Mouse (Mus musculus): ENCODE data around the gene Srsf10.

The Srsf10 gene

DNA sequence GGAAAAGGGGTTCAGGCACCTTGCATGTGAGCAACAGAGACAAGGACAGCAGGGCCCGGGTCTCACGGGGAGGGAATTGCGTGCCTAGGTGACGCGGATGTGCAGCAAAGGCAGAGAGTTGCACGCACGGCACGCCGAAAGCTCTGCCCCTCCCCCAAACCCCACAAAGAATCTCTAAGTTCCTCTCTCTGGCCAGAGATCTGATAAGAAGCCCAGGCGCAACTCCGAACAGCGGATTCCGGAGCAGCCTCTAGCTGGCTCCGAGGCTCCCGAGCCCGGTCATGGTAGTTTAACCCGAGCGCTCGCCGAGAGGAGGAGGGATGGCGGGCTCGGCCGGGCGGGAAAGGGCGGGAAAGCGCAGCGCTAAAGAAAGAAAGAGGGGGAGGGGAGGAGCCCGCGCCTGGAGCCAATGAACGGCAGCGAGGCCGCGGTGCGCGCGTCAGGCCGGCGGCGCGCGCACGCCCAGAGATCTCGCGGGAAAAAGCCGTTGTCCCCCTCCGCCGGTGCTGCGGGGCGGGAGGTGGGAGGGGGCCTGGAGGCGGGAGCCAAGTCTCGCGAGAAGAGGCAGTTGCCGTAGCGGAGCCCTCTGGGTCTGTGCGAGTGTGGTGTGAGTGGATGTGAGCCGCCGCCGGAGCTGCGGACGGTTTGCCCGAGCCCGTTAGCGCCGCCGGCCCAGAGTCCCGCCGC is at the start of gene Srsf10:
Srsf10 (plus strand) TSS at position 212 of the 687 bp plus-strand sequence.
- peak; percentile 98 for DNase-seq (ENCODE audit: low read depth)

DNA sequence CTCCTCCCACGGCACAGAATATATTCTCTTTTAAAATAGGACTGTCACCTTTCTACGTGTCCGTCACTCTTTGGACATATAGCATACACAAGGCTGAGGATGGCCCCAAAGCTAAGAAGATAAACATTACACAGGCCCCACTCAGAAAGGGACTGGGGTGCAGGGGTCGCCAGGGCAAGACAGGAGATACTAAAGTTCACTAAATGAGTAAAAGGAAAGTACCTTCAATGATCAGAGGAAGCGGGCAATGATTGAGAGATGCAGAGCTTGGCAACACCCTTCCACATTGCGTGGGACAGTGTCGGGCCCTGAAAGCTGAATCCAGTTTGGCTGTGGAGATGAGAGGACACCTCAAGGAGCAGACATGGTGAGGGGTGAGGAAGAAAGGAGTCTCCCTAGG is 40.7 kb upstream of the Srsf10 start:
- no peak for DNase-seq (ENCODE audit: low read depth)

DNA sequence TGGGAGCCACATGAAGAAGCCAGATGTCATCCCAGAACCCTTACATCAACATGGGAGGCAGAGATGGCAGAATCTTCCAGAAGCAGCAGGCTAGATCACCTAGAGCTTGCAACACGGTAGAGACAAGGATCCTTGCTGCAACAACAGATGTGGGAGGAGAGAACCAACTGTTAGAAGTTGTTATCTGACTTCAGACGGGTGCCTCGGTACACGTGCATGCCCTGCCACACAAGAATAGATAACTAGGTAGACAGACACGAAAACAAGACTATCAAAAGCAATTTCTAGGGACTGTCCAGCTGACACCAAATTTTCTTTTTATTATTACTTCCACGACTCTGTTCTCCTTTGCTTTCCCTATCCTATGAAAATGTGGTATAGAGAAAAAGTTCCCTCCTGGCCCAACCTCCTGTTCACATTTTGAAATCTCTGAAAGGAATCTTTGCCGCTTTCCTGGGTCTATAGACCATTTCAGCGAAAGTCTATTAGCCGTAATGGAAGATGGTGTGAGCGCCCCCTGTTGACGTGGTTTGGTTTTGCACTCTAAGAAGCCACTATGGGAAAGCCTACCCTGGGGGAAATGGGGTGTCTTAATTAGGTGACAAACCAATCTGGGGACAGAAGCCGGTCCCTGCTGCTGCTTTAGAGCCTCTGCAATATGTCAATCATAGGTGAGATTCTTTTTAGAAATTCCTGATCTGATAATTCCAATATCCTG is 38.5 kb upstream of the Srsf10 start:
- DNase-seq (ENCODE audit: low read depth): peak; percentile 80

DNA sequence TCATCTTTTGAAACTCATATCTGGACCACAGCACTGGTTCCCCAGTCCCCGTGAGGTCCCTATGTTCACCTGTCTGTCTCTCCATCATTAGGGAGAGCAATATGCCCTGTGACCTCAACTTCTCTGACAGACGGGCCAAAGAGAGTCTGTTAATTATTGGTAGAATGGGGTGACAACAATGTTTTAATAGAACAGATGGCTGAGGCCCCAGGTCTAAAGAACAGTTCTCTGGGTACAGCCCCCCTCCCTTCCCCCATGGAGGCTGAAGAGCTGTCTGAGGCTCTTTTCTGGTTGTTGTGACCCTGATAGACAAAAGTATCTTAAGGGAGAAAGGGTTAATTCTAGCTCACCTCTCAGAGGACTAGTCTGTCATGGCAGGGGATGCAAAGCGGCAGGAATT is 37.2 kb upstream of the Srsf10 start:
- no peak for DNase-seq (ENCODE audit: low read depth)

DNA sequence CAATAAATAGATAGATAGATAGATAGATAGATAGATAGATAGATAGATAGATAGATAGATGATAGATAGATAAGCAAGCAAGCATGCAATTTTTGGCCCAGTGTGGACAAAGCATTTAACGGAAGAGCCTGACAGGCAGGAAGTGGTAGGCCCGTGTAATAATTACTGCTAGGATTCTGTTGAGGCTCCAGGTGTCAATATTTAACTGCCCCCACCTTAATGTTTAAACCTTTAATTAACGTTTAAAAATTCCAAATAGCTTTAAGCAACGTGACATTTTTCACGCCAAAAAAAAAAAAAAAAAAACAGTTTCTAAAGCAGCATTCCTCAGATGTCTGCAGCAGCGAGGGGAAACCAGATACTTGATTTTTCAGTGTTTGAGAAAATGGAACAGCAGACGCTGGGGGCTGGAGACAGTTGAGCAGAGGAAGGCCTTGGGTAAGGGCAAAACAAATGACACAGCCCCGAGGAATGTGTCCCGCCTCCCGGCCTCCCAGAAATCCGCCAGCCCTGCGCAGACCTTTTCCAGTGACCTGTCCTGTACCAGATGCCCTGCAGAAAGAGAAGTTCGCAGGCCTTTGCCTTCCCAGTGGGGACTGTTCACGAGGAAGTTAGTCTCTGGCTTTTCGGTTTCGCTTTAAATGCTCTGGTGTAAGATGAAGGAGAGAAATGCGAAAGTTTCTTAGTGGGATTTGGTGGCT is 35.6 kb upstream of the Srsf10 start:
- DNase-seq (ENCODE audit: low read depth): no peak

DNA sequence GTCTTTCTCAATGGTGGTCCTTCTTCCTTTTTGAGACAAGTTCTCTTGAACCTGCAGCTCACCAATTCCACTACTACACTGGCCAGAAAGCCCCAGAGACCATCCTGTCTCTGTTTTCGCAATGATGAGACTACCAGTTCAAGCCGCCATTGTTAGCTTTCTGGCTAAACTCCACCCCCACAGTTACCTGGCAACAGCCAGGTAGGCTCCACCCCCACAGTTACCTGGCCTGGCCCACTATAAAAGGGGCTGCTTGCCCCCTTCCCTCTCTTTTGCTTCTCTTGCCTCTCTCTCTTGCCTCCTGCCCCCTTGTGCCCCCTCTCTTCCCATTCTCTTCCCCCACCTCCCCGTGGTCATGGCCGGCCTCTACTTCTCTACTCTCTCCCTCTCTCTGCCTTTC is 33.8 kb upstream of the Srsf10 start:
- no peak for DNase-seq (ENCODE audit: low read depth)

DNA sequence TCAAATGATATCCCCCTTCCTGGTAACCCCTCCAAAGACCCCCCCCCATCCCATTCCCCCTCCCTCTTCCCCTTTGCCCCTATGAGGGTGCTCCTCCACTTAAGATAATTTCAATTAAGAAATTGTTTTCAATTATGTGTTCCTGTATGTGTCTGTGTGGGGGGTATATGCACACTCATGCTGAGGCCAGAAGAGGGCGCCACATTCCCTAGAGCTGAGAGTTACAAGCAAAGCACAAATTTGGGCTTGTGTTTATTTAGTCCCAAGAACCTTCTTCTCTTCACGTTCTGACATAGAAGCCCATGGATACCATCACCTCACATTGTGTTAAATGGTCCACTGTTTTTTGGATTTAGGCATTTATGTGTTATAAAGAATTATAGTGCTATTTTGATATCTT is 32.2 kb upstream of the Srsf10 start:
- DNase-seq (ENCODE audit: low read depth): peak; percentile 62

DNA sequence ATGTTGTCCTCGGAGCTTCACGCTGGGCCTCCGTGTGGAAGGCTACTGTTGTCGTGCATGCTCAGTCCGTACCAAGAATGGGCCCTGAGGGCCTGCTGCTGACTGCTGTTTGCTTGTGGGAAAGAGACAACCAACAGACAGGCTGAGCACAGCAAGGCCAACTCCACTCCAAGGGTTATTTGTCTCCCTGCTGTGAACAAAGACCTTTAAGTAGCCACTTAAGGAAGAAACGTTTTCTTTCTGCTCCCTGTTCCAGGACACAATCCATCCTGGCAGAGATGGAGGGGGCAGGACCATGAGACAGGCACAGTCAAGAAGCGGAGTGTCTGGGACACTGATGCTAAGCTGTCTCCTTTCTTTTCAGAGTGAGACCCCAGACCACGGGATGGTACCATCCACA is 31.3 kb upstream of the Srsf10 start:
- DNase-seq (ENCODE audit: low read depth): no peak

DNA sequence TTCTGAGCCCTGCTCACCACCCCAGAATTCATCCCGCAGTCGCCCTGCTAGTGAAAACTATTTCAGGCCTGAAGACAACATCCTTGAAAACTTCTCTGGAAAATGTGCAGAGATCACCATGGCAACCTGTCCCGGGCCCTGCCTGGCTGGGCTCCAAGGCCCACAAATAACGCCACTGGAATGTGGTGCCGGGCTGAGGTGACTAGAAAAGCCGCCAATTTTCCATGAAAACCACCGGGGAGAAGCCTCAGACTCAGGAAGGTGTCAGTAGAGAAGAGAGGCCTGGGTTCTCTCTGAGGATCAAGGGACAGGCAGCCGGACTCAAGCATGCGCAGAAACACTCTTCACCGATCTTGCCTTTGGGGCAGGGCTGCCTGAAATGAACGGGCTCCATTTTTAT is 27.1 kb upstream of the Srsf10 start:
- no peak for DNase-seq (ENCODE audit: low read depth)

DNA sequence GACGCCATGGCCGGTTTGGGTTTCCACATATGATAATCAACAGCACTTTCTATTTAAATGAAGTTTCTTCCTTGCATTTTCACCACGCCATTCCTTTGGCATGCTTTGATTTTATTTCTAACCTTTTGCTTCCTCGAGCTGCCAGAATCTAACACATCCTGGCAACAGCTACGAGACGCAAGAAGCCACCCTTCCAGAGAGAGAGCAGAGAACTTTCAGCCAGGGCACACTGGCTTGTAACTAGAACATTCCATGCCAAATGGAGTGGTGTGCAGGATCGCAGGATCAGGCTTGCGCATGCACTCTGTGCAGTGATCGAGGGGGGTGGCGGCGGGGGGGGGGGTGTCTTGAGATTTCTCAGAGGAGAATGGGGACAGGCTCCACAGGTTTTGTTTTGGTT is 23.5 kb upstream of the Srsf10 start:
- DNase-seq (ENCODE audit: low read depth): no peak

DNA sequence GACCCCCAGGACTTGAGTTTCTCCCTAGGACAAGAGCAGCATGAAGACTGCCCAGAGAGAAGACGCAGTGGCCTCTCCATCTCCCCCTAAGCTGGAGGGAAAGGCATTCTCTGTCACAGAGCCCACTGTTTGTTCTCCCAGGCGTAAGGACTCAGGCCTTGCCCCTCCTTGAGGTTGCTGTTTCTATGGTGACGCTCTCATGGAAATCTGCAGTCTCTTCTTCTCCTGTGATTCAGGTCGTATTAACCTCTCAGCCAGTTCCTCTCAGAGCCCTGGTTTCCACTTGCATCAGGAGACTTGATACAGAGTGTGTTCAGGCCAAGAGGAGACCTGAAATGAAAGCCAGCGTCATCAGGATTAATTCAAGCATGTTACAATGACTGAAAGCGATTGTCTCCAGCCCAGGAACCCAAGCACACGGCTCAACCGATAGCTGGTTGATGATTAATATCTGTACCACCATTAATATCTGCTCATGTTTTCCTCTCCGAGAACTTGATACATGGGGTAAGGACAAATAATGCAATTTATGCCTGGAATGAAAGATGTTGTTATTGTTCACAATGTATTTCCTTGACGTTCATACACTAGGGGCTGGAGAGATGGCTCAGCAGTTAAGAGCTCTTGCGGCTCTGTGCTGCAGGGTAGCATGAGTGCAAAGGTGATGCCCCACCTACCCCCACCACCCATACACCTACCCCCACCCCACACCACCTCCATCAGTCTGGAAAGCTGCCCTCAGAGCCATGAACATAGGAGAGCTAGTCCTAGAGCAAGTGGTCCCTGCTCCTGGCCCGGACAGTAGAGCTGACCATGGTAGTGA is 22.0 kb upstream of the Srsf10 start:
- no peak for DNase-seq (ENCODE audit: low read depth)

DNA sequence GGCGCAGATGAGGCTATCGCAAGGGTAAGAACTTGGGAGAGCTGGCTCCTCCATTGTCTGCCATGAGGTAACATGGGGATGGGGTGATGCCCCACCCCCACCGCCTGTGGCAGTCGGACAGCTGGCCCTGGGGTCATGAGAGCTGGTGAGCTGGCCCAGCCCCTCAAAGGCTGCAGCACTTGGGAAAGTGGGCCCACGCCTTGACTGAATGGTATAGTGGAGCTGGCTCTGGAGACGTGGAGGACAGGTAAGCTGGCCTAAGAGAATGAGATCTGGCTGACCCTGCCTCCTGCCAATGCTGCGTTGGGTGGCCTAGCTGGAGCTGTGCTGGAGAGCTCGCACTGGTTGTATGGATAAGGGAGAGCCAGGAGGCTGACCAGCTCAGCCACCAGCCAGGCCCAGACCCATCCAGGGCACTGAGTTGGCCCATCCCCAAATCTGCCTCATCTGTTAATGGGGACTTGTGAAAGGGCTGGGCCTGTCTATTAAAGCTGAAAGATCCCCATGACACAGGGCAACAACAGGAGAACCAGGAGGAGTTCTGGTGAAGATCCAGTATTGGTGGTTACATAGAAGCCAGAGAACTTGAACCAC is 21.3 kb upstream of the Srsf10 start:
- no peak for DNase-seq (ENCODE audit: low read depth)

DNA sequence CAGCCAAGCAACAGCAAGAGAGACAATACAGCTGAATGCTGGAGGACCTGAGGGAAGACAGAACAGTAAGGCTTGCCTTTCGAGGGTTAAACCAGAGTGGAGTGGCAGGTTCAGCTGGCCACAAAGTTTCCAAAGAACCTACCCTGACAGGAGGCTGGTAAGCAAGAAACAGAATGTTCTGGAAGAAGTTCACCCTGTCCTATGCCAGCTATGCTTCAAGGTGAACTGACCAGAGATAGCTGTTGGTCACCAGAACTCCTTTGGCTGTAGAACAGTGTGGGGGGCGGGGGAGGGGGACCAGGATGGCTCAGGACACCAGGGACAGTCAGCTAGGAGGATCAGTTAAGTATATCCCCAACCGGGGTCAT is 16.6 kb upstream of the Srsf10 start:
- DNase-seq (ENCODE audit: low read depth): no peak

DNA sequence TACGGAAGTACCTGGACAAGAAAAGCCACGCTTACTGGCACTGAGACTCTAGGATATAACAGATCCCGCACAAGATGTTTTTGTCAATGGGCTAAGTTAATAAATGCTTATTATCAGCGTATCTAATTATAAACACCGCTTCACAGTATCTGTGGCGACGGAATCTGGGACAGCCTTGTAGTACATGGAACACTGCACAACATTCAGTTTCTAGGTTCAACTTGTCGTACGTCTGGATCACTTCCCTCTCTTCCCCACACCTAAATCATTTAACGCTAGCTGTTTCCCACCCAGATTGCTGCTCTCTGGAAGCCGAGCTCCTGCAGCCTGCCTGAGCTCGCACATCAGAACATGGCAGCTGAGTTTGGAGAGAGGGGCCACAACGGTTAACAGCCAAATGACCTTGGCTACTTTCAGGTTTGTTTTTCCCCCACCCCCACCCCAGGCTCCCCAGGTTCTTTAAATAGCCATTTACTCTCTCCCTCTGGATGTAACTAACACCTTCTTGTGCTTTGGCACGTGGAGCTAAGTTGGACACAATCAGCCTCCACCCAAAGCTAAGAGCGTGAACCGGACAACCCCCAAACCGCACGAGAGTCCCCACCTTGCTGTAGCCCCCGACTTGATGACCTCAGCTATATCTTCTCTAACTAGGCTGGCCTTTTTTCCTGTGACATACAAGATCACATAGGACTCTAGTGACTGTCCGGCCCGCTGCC is 16.1 kb upstream of the Srsf10 start:
- no peak for DNase-seq (ENCODE audit: low read depth)

DNA sequence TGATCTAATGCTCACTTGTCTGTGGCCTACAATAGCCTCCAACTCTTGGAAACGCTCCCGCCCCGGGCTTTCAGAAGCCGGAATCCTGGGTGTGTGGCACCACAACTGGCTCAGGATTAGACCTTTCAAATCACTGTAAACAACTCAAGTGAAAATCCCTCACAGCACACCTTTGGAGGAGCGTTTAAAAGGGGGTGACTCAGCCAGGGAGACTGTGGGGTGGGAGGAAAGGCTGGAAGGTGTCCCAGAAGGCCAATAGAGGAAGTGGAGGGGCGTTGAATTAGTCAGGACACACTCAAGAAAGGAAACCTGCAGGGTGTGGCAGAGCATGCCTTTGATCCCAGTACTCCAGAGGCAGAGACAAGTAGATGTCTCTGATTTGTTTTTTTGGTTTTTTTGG is 11.1 kb upstream of the Srsf10 start:
- DNase-seq (ENCODE audit: low read depth): no peak

DNA sequence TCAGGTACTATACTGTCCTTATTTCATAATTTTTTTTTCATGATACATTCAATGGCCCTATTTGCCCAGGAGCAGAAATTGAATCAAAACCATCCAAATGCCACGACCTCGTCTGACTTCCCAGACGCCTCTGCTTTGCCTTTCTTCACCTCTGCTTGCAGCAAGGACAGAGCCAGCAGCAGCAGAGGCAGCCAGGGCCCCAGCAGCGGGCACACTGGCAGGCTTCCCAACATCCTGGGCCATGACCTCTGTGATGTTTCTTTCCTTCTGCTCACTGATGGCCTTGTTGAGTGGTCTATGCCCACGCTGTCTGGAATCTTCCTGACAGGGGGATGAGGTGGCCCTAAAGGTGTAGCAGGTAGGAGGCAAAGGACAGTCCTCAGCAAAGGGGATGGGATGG is 8.0 kb upstream of the Srsf10 start:
- DNase-seq (ENCODE audit: low read depth): no peak

DNA sequence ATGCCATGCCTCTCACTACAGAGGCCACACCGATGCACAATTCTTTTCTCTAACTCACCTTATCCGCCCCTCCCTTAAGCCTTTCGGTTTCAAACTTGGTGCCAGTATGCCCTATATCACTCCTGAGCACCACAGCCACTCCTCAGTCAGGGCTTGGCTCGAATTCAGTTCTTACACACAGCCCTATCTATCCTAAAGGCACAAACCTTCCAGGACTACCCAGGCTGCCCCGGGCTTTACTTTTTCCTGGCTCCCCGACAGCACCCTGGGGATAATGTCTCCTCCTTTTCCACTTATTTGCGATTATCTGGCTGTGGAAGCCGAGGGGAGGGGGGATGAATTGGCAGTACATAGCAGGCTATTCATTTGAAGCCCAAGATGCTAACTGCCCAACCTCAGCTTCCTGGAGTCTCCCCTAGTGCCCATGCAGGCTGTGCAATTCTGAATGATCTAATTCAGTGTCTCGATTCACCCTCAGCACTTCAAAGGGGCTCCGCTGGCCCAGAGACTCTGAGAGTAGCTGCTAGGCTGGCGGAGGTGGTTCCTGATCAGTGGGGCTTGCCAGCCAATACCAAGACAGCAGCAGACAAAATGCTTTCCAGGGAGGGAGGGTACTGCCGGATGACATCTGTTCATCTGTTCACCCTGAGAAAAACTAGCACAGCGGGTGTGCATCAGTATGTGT is 5.0 kb upstream of the Srsf10 start:
- peak; percentile 80 for DNase-seq (ENCODE audit: low read depth)

DNA sequence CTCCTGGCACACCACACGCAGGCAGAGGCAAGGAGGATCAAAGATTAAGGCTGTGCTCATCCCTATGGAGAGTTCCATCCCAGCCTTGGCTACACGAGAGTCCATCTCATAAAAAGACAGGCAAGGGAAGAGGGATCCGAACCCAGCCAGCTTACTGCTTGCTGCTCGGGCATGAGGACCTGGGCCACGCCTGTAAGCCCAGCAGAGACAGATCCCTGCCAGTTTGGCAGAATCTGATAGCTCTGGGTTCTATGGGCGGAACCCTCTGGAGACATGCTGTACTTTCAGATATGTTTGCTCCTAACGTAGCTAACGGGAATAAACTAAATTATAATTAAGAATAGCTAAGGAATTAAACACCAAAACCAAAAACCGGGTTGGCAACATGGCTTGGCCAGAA is 3.6 kb upstream of the Srsf10 start:
- no peak for DNase-seq (ENCODE audit: low read depth)

DNA sequence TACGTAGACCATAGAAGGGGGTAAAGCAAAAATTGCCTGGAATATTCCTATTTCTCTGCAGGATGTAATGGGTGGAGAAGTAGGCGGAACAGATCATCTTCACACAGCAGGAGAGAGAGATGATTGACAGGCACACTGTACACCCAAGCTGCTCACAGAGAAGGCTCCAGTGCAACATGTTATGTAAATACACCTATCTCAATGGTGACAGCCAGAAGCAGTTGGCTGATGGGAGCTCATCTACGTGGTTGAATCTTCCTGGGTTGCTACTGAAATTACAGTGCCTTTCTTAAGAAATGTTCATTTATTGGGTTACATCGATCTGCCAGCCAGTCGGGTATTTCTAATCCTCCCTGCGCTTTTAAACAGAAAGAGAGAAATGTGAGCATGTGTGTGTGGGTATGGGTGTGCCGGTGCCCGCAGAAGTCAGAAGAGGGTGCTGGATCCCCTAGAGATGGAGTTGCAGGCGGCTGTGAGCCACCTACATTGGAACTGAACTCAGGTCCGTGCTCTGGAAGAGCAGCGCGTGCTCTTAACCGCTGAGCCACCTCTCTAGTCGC is 1.5 kb upstream of the Srsf10 start:
- DNase-seq (ENCODE audit: low read depth): no peak

DNA sequence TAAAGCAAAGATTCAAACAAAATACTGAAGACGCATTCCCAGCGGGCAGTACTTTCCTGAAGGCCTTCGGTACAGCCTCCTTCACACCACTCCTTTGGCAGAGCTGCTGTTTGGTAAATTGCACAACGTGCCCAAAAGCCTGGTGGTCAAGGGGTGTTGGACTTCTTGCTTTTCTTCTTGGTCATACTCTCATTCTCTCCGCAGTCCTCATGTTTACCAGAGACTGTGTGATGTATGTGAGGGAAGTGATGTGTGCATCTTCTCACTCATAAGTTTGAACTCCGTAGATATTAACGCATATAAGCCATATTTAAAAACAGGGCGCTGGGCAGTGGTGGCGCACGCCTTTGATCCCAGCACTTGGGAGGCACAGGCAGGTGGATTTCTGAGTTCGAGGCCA is 917 bp upstream of the Srsf10 start:
- no peak for DNase-seq (ENCODE audit: low read depth)

DNA sequence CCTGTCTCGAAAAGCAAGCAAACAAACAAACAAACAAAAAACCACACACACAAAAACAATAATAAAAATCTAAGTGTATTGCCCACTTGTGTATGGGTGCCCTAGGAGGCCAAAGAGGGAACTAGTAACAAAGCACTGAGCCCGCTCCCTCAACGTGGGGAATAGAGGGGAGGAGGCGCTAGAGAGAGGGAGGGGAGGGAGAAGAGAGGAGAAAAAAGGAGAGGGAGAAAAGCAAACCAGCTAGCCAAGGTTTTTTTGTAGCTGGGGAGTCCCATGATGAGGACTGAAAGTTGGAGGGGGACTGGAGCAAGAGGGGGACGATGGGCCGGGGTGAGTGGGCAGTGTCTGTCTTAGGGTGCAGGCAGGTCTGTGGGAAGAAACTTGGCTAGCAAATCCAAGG is 467 bp upstream of the Srsf10 start:
- DNase-seq (ENCODE audit: low read depth): no peak

Data from naive thymus-derived CD4-positive, alpha-beta T cell, adult 2 months (primary cell).